Mouse (Mus musculus) kidney, adult 2 months (tissue): ENCODE measurements at regions not wholly inside any gene's neighbourhood (a gene's known extent, or its start where the extent isn't known, plus 50 kb on each side); places are given as distances from the start of the nearest gene placed in this dataset.

ENCODE experiments used
- CTCF ChIP-seq: fragments of 200-500 bp; conservative IDR thresholded peaks from 2 replicates; pipeline ENCODE4 v1.5.1; 2011; ENCODE audit warnings: low read depth, mild to moderate bottlenecking, control low read depth, low read length, moderate library complexity, mixed read lengths; ENCODE audit not compliant: insufficient read depth, insufficient read length
- POLR2A ChIP-seq: fragments of 200-500 bp; IDR thresholded peaks from one replicate; pipeline ENCODE4 v1.6.1; 2011; ENCODE audit warnings: low read depth, low read length, control low read depth

GRCm38 (mm10) chr5:85239509-85240031, 822.4 kb upstream of the Epha5 start:
- no peak for TF ChIP-seq POLR2A
- TF ChIP-seq CTCF = no peak
